Mouse (Mus musculus): ENCODE data around the gene Ldoc1.

The Ldoc1 gene

GRCm38 (mm10) chrX:61709302-61710033, at the start of gene Ldoc1:
TSS of gene Ldoc1 (plus strand) at chrX:61709497.
- no peak for DNase-seq (ENCODE audit: low spot score)

GRCm38 (mm10) chrX:61710131-61710530, 834 bp downstream of the Ldoc1 start:
- no peak for DNase-seq (ENCODE audit: low spot score)

DNA sequence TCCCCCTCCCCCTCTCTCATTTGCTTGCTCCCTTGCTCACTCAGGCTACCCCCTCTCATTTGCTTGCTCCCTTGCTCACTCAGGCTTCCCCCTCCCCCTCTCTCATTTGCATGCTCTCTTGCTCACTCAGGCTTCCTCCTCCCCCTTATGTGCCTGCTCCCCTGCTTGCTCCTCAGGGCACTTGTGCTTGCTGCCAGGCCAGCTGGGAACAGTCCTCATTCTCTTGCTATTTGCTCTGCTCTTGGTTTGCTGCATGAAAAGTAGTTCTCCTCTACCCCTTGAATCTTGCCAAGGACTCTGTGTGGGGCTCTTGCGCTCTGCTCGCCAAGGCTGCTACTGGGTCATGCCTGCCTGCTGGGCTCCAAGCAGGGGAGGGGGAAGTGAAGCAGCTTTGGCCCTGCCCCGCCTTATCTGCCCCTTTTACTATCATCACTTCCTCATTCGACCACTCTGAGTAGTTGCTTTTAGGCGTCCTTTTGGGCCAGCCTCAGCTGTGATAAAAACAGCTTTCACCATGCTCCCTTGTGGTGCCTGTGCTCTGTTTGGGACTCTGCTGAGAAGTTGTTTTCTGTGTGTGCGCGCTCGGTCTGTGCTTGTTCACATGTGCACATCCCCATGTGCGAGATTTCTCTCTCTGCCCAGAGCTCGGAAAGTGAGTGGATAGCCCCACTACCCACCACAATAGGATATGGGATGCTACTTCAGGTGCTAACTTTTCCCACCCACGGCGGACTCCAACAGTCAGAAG, 13.2 kb downstream of the Ldoc1 start:
- no peak for DNase-seq (ENCODE audit: low spot score)

DNA sequence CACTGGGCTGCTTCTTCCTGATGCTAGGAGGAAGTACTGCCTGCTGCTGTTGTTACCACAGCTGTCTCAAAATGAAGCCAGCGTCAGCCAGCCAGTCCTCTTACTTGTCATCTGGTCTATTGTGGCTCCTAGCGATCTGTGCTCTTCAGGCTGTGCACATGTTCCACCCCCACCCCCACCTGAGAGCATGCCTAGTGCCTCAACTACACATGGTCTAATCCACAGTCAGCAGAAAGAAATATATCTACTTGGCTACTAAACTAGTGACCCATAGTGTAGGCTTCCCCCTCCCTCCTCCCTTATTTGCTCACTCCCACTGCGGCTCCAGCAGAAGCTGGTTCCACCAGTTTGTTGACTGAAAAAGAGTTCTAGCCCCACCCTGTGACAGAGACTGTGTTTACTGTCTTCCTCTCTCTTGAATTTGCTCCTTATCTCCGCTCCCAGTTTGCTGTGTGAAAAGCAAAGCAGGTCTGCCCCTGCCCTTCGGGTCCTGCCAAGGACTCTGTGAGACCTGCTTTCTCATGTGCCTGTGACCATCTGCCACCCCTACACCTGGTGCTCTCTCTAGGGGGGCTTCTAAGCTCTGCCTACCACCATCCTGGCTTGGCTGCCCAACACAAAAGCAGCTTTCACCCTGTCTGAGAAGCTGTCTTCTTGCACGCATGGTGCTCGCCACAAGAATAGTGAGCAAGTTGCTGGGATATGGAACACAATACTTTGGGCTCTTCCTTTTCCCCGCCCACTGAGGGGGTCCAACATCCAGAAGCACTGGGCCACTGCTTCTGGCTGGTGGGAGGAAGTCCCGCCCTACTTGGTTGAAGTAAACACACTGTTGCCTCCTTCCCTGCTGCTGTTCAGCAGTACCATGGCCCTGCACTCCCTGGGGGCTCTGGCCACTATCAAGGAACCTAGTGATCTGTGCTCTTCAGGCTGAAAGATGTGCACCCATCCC, 14.0 kb downstream of the Ldoc1 start:
- DNase-seq (ENCODE audit: low spot score) = no peak

- DNase-seq (ENCODE audit: low spot score) = no peak
Observed at GRCm38 (mm10) chrX:61727516-61728310, 18.4 kb downstream of the Ldoc1 start.

Measured in MN1 (cell line).